Mouse (Mus musculus): ENCODE data around the gene Cfap36. TPM values are rescaled to one million over a fixed set of nuclear protein-coding genes. Genes with fewer than 3 reads are reported as not detected.

Cfap36 gene
- polyA plus RNA-seq, 1 experiment, result 143 TPM

DNA sequence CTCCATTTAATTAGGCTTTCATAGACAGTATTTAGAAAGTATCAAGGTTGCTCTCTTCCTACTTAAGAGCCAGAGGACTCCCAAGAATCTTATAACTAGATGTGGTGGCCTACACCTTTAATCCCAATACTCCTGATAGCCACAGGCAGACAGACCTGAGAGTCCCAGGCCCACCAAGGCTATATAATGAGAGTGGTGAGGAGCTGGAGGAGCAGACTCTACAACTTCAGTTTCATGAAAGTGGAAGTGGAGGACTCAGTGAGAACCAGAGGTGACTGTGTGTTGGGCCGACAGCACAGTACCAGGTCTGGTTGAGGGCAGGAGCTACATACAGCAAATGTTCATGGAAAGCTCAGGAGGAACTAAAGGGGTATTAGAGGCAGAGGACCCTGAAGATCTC, 516 bp upstream of the Cfap36 start:
- TF ChIP-seq CTCF (IDR thresholded peaks at IDR 0.05; ENCODE audit: control insufficient read depth, insufficient read depth, insufficient replicate concordance, low read depth, low read length), result no peak
- TF ChIP-seq POLR2A (IDR thresholded peaks at IDR 0.05; ENCODE audit: control insufficient read depth, low read depth, low read length), result no peak
- no peaks in the 10 kb centered on the region for H3K27me3 ChIP-seq (ENCODE audit: control insufficient read depth, insufficient read depth, low read length)
- H3K4me1 ChIP-seq (ENCODE audit: control insufficient read depth, insufficient read depth, low read length), result peaks cover 2% of the 10 kb centered on the region; the same call in 1 of the 2 replicates
- peak overlapping the region; percentile 93 for H3K27ac ChIP-seq (ENCODE audit: control insufficient read depth, insufficient read depth, low read depth, low read length)
- H3K36me3 ChIP-seq (ENCODE audit: control insufficient read depth, insufficient read depth, low read length), result peaks cover 2% of the 10 kb centered on the region; the same call in 1 of the 2 replicates
- H3K4me3 ChIP-seq (ENCODE audit: control insufficient read depth, low read depth, low read length), result peak overlapping the region; percentile 75

GRCm38 (mm10) chr11:29245988-29246387, 1.2 kb downstream of the Cfap36 start:
- Histone ChIP-seq H3K27me3 (ENCODE audit: control insufficient read depth, insufficient read depth, low read length) (no peaks in the 10 kb centered on the region), H3K4me1 (ENCODE audit: control insufficient read depth, insufficient read depth, low read length) (peaks cover 2% of the 10 kb centered on the region; the same call in 1 of the 2 replicates), H3K36me3 (ENCODE audit: control insufficient read depth, insufficient read depth, low read length) (peaks cover 2% of the 10 kb centered on the region; the same call in 1 of the 2 replicates), H3K27ac (ENCODE audit: control insufficient read depth, insufficient read depth, low read depth, low read length) (no peak overlapping the region), H3K4me3 (ENCODE audit: control insufficient read depth, low read depth, low read length) (peak overlapping the region; percentile 93; the same call in 1 of the 2 replicates)
- TF ChIP-seq POLR2A (IDR thresholded peaks at IDR 0.05; ENCODE audit: control insufficient read depth, low read depth, low read length) (no peak), CTCF (IDR thresholded peaks at IDR 0.05; ENCODE audit: control insufficient read depth, insufficient read depth, insufficient replicate concordance, low read depth, low read length) (no peak)

GRCm38 (mm10) chr11:29241961-29242360, 5.2 kb downstream of the Cfap36 start:
- H3K4me3 ChIP-seq (ENCODE audit: control insufficient read depth, low read depth, low read length), result no peak overlapping the region
- TF ChIP-seq CTCF (IDR thresholded peaks at IDR 0.05; ENCODE audit: control insufficient read depth, insufficient read depth, insufficient replicate concordance, low read depth, low read length) (no peak), POLR2A (IDR thresholded peaks at IDR 0.05; ENCODE audit: control insufficient read depth, low read depth, low read length) (no peak)

DNA sequence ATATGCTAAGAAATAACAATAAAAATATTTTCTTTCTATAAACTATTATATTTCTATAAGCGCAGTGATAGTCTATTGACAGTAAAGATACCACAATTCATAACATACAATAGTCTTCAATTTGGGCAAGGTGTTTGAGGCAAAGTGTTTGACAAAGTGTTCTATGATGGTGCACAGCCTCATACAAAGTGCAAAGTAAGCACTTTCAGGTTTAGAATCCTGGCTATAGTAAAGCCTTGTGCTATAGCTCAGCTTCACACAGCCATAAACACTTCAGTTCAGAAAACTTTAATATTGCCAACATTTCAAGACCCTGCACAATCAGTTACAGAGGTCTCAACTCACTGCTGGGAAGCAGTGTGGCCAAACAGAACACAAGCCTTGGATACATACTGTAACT, 7.9 kb downstream of the Cfap36 start:
- peaks cover 2% of the 10 kb centered on the region; the same call in 1 of the 2 replicates for H3K36me3 ChIP-seq (ENCODE audit: control insufficient read depth, insufficient read depth, low read length)
- H3K27me3 ChIP-seq (ENCODE audit: control insufficient read depth, insufficient read depth, low read length), result no peaks in the 10 kb centered on the region
- H3K4me1 ChIP-seq (ENCODE audit: control insufficient read depth, insufficient read depth, low read length), result no peaks in the 10 kb centered on the region
- H3K27ac ChIP-seq (ENCODE audit: control insufficient read depth, insufficient read depth, low read depth, low read length), result no peak overlapping the region
- TF ChIP-seq POLR2A (IDR thresholded peaks at IDR 0.05; ENCODE audit: control insufficient read depth, low read depth, low read length) (no peak), CTCF (IDR thresholded peaks at IDR 0.05; ENCODE audit: control insufficient read depth, insufficient read depth, insufficient replicate concordance, low read depth, low read length) (no peak)
- H3K4me3 ChIP-seq (ENCODE audit: control insufficient read depth, low read depth, low read length), result no peak overlapping the region

More at GRCm38 (mm10) chr11:29241961-29242360, 5.2 kb downstream of the Cfap36 start:
- Histone ChIP-seq H3K4me1 (ENCODE audit: control insufficient read depth, insufficient read depth, low read length) (no peaks in the 10 kb centered on the region), H3K27ac (ENCODE audit: control insufficient read depth, insufficient read depth, low read depth, low read length) (no peak overlapping the region), H3K27me3 (ENCODE audit: control insufficient read depth, insufficient read depth, low read length) (no peaks in the 10 kb centered on the region), H3K36me3 (ENCODE audit: control insufficient read depth, insufficient read depth, low read length) (peaks cover 2% of the 10 kb centered on the region; the same call in 1 of the 2 replicates)

DNA sequence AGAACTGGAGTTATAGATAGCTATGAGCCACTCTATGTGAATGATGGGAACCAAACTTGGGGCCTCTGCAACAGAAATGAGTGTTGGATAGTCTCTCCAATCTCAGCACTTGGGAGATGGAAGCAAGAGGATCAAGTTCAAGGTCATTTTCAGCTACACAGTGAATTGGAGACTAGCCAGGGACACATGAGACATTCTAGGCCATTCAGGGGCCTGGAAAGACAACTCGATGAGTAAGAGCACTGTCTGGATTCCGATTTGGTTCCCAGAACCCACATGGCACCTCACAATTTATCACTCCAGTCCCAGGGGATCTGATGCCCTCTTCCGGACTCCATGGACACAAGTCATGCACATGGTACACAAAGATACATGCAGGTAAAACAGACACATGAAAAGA, 8.7 kb downstream of the Cfap36 start:
- Histone ChIP-seq H3K27ac (ENCODE audit: control insufficient read depth, insufficient read depth, low read depth, low read length) (no peak overlapping the region), H3K4me3 (ENCODE audit: control insufficient read depth, low read depth, low read length) (no peak overlapping the region), H3K27me3 (ENCODE audit: control insufficient read depth, insufficient read depth, low read length) (no peaks in the 10 kb centered on the region), H3K36me3 (ENCODE audit: control insufficient read depth, insufficient read depth, low read length) (peaks cover 2% of the 10 kb centered on the region; the same call in 1 of the 2 replicates), H3K4me1 (ENCODE audit: control insufficient read depth, insufficient read depth, low read length) (no peaks in the 10 kb centered on the region)
- no peak for TF ChIP-seq POLR2A (IDR thresholded peaks at IDR 0.05; ENCODE audit: control insufficient read depth, low read depth, low read length)
- no peak for TF ChIP-seq CTCF (IDR thresholded peaks at IDR 0.05; ENCODE audit: control insufficient read depth, insufficient read depth, insufficient replicate concordance, low read depth, low read length)

GRCm38 (mm10) chr11:29238047-29238446, 9.2 kb downstream of the Cfap36 start:
- Histone ChIP-seq H3K4me1 (ENCODE audit: control insufficient read depth, insufficient read depth, low read length) (no peaks in the 10 kb centered on the region), H3K4me3 (ENCODE audit: control insufficient read depth, low read depth, low read length) (no peak overlapping the region), H3K27ac (ENCODE audit: control insufficient read depth, insufficient read depth, low read depth, low read length) (no peak overlapping the region), H3K27me3 (ENCODE audit: control insufficient read depth, insufficient read depth, low read length) (no peaks in the 10 kb centered on the region), H3K36me3 (ENCODE audit: control insufficient read depth, insufficient read depth, low read length) (no peaks in the 10 kb centered on the region; the same call in 1 of the 2 replicates)
- TF ChIP-seq CTCF (IDR thresholded peaks at IDR 0.05; ENCODE audit: control insufficient read depth, insufficient read depth, insufficient replicate concordance, low read depth, low read length) (no peak), POLR2A (IDR thresholded peaks at IDR 0.05; ENCODE audit: control insufficient read depth, low read depth, low read length) (no peak)

- Histone ChIP-seq H3K27me3 (ENCODE audit: control insufficient read depth, insufficient read depth, low read length) (no peaks in the 10 kb centered on the region), H3K27ac (ENCODE audit: control insufficient read depth, insufficient read depth, low read depth, low read length) (no peak overlapping the region), H3K4me3 (ENCODE audit: control insufficient read depth, low read depth, low read length) (no peak overlapping the region), H3K36me3 (ENCODE audit: control insufficient read depth, insufficient read depth, low read length) (no peaks in the 10 kb centered on the region; the same call in 1 of the 2 replicates), H3K4me1 (ENCODE audit: control insufficient read depth, insufficient read depth, low read length) (no peaks in the 10 kb centered on the region)
- TF ChIP-seq CTCF (IDR thresholded peaks at IDR 0.05; ENCODE audit: control insufficient read depth, insufficient read depth, insufficient replicate concordance, low read depth, low read length) (no peak), POLR2A (IDR thresholded peaks at IDR 0.05; ENCODE audit: control insufficient read depth, low read depth, low read length) (no peak)
Observed at GRCm38 (mm10) chr11:29237364-29237763, 9.8 kb downstream of the Cfap36 start.
